Mouse (Mus musculus) C2C12 (cell line): ENCODE results near the gene Hist1h1a. TPM values are rescaled to one million over a fixed set of nuclear protein-coding genes. Genes with fewer than 3 reads are reported as not detected.
"Not testable (repeated sequence)": the region's sequence is repeated elsewhere in the genome, so short reads cannot be mapped to it uniquely, and the experiment has no call there.

Experiments
- H3K27me3 ChIP-seq: one replicate; pipeline ENCODE4 v1.6.1; 2011; ENCODE audit not compliant: control insufficient read depth, insufficient read depth, insufficient read length
- H3K36me3 ChIP-seq: one replicate; pipeline ENCODE4 v1.6.1; 2011; ENCODE audit not compliant: control insufficient read depth, insufficient read depth
- H3K4me3 ChIP-seq: one replicate; pipeline ENCODE4 v1.5.1; 2011; ENCODE audit warnings: mild to moderate bottlenecking, control low read depth; ENCODE audit not compliant: poor library complexity, insufficient read depth, severe bottlenecking
- H3K79me2 ChIP-seq: one replicate; pipeline ENCODE4 v1.6.1; 2011; ENCODE audit not compliant: control insufficient read depth, insufficient read depth
- H3K79me3 ChIP-seq: one replicate; pipeline ENCODE4 v1.6.1; 2011; ENCODE audit warnings: low read depth, control low read depth
- H3ac ChIP-seq: one replicate; pipeline ENCODE3; 2011; ENCODE audit warnings: low read depth; ENCODE audit not compliant: control insufficient read depth, insufficient read length
- CEBPB ChIP-seq: IDR thresholded peaks from one replicate; pipeline ENCODE4 v1.6.1; 2011; ENCODE audit warnings: low read depth, mild to moderate bottlenecking, control low read depth, moderate library complexity
- CTCF ChIP-seq: IDR thresholded peaks from one replicate; pipeline ENCODE4 v1.5.1; 2011; ENCODE audit not compliant: control insufficient read depth, insufficient read depth, insufficient read length
- FOSL1 ChIP-seq: IDR thresholded peaks from one replicate; pipeline ENCODE4 v1.8.0; 2011; ENCODE audit warnings: mild to moderate bottlenecking, low read length; ENCODE audit not compliant: poor library complexity, insufficient read depth, severe bottlenecking
- MAX ChIP-seq: IDR thresholded peaks from one replicate; pipeline ENCODE4 v1.6.1; 2011; ENCODE audit warnings: mild to moderate bottlenecking, control low read depth
- MYOD1 ChIP-seq: IDR thresholded peaks from one replicate; pipeline ENCODE4 v1.6.1; 2011; ENCODE audit warnings: low read depth; ENCODE audit not compliant: control insufficient read depth, insufficient read length
- MYOG ChIP-seq: IDR thresholded peaks from one replicate; pipeline ENCODE4 v1.6.1; 2011; ENCODE audit not compliant: control insufficient read depth, insufficient read length; ENCODE audit errors: extremely low read depth
- USF1 ChIP-seq: IDR thresholded peaks from one replicate; pipeline ENCODE4 v1.6.1; 2011; ENCODE audit warnings: low read depth, mild to moderate bottlenecking, control low read depth, moderate library complexity
- polyA plus RNA-seq: library from polyadenylated mRNA; unstranded; fragments of >200 nt; fragmentation: generic; extraction: Trizol; gene quantifications from one replicate; pipeline ENCODE4 v1.2.1, GENCODE M21; 2012; ENCODE audit warnings: missing spikeins

The Hist1h1a gene
- polyA plus RNA-seq, 1 experiment, result 1.5 TPM

- Histone ChIP-seq H3K36me3 (no peaks in the 10 kb centered on the region), H3K79me3 (no peaks in the 10 kb centered on the region), H3K4me3 (peak overlapping the region; percentile 23), H3K79me2 (no peaks in the 10 kb centered on the region), H3ac (no peak overlapping the region), H3K27me3 (no peaks in the 10 kb centered on the region)
- TF ChIP-seq MYOD1, result no peak
- TF ChIP-seq USF1, result no peak
- no peak for TF ChIP-seq MYOG
- TF ChIP-seq CEBPB, result no peak
- no peak for TF ChIP-seq CTCF
- TF ChIP-seq FOSL1, result no peak
- no peak for TF ChIP-seq MAX
Measured at GRCm38 (mm10) chr13:23763242-23763585, 252 bp upstream of the Hist1h1a start.

- H3K36me3 ChIP-seq, result no peaks in the 10 kb centered on the region
- no peak overlapping the region for H3ac ChIP-seq
- H3K79me2 ChIP-seq, result no peaks in the 10 kb centered on the region
- no peak for TF ChIP-seq CEBPB
- TF ChIP-seq FOSL1, result no peak
- TF ChIP-seq USF1, result no peak
- TF ChIP-seq MYOD1, result no peak
- no peak for TF ChIP-seq MAX
- TF ChIP-seq CTCF, result no peak
- no peak for TF ChIP-seq MYOG
- H3K4me3 ChIP-seq, result peak overlapping the region; percentile 23
- H3K27me3 ChIP-seq, result no peaks in the 10 kb centered on the region
- H3K79me3 ChIP-seq, result no peaks in the 10 kb centered on the region
Measured at GRCm38 (mm10) chr13:23764324-23765171, 1.1 kb downstream of the Hist1h1a start.

GRCm38 (mm10) chr13:23765172-23765513 is 1.7 kb downstream of the Hist1h1a start:
- no peaks in the 10 kb centered on the region for H3K36me3 ChIP-seq
- no peaks in the 10 kb centered on the region for H3K27me3 ChIP-seq
- H3K79me3 ChIP-seq, result no peaks in the 10 kb centered on the region
- H3K79me2 ChIP-seq, result no peaks in the 10 kb centered on the region
- H3K4me3 ChIP-seq, result no peak overlapping the region
- no peak overlapping the region for H3ac ChIP-seq
- no peak for TF ChIP-seq USF1
- TF ChIP-seq CTCF, result no peak
- no peak for TF ChIP-seq CEBPB
- no peak for TF ChIP-seq MYOG
- no peak for TF ChIP-seq MYOD1
- TF ChIP-seq FOSL1, result no peak
- TF ChIP-seq MAX, result no peak

GRCm38 (mm10) chr13:23766772-23767171 is 3.3 kb downstream of the Hist1h1a start:
- Histone ChIP-seq H3K4me3 (no peak overlapping the region), H3ac (no peak overlapping the region), H3K36me3 (no peaks in the 10 kb centered on the region), H3K79me3 (no peaks in the 10 kb centered on the region), H3K79me2 (no peaks in the 10 kb centered on the region), H3K27me3 (no peaks in the 10 kb centered on the region)
- TF ChIP-seq FOSL1, result no peak

- Histone ChIP-seq H3K36me3 (no peaks in the 10 kb centered on the region), H3K4me3 (no peak overlapping the region), H3ac (no peak overlapping the region), H3K27me3 (no peaks in the 10 kb centered on the region), H3K79me3 (no peaks in the 10 kb centered on the region), H3K79me2 (no peaks in the 10 kb centered on the region)
- TF ChIP-seq MYOG (no peak), FOSL1 (no peak), CEBPB (no peak), MYOD1 (no peak), USF1 (no peak), MAX (no peak), CTCF (no peak)
Measured at GRCm38 (mm10) chr13:23768834-23769397, 5.5 kb downstream of the Hist1h1a start.

- not testable (repeated sequence) for H3ac ChIP-seq, H3K27me3 ChIP-seq, H3K36me3 ChIP-seq, H3K79me2 ChIP-seq, H3K79me3 ChIP-seq, H3K4me3 ChIP-seq
Measured at GRCm38 (mm10) chr13:23769613-23770012, 6.1 kb downstream of the Hist1h1a start, which contains the start of gene Trim38. Gene Trim38 (plus strand): TSS chr13:23769913.
